Mouse (Mus musculus): ENCODE data around the gene Ccnd3.

DNA sequence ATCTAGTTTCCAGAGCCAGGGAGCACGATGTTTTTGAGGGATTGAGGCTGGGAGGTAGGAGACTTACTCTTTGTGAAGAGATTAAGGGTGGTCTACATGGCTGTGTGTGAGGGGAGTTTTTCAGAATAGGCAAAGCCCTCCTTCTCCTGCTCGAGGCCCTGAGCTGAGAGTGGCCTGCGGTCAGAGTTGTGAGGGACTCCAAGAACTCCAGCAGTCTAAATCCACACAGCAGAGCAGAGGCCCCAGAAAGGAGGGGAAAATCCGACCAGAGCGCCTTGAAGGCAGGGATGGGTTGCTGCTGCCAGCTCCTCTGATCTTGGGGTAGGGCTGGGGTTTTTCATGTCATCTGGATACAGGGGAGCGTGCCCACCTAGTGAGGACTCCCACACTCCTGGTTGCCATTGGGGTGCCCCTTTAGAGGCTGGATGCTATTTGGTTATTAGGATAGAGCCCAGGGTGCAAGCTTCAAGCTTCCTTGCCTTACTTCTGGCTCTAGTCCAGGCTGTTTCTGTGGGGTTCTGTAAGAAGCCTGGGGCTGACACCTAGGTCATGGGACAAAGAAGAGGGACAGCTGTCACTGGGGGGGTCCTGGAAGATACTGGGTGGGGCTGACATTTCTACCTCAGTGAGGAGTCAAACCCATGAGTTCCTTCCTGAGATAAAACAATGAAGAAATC is 91.4 kb downstream of the Ccnd3 start:
- TF ChIP-seq CTCF (IDR thresholded peaks at IDR 0.05; ENCODE audit: borderline replicate concordance, insufficient read depth, low read length), result no peak
- TF ChIP-seq POLR2A (IDR thresholded peaks at IDR 0.05; ENCODE audit: low read depth, low read length), result no peak
